Mouse (Mus musculus) heart, adult 11 months (tissue): ENCODE measurements around the gene Zim1.

ENCODE experiments used
- DNase-seq: peaks from one replicate; pipeline ENCODE4 v3.0.0; 2022

The Zim1 gene

DNA sequence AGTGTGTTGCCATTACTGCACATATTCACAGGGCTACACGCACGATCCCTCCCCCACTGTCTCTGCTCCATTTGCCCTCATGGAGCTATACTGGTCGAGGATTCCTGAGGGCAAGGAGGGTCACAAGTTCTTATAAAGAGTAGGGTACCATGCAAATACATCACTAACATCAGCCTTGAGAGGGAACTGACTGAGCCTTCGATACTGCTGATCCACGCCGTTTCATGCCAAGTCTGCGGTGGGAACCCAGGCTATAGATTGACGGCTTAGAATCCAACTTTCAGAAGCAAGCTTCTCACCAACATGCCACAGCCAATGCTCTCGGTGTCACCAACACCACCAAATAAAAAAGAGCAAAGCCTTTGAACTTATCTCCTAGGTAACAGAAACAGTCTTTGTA lies 45.7 kb downstream of the Zim1 start:
- DNase-seq: peak; percentile 59

DNA sequence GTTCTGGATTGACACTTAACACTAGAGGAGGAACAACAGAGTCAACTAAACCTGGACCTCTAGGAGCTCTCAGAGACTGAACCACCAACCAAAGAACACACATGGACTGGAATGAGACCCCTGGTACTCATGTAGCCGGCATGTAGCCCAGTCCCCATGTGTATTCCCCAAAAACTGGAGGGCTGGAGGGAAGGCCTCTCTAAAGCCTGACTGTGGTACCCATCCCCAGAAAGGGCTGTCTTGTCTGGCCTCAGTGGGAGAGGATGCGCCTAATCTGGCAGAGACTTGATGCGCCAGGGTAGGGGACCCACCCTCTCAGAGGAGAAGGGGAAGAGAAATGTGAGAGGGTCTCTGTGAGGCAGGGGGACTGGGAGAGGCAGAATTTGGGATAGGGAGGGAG lies 50.4 kb downstream of the Zim1 start:
- peak; percentile 68 for DNase-seq

DNA sequence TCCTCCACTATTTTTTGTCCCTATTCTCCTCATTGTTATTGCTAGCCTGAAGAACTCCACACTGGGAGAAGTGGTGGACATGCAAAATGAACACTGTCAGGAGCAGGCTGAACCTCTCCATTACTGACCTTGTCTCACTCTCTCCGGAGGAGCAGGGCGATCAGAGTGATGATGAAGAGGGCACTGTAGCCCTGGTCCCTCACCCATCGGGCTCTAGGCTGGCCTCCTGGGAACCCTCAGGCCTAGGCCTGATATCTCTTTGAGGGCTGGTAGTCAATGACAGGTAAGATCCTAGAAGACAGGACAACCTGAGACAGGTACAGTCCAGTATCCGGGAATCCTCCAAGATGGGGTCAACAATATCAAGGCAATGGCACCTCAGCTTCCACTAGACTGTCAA lies 58.2 kb downstream of the Zim1 start:
- DNase-seq: peak; percentile 56

DNA sequence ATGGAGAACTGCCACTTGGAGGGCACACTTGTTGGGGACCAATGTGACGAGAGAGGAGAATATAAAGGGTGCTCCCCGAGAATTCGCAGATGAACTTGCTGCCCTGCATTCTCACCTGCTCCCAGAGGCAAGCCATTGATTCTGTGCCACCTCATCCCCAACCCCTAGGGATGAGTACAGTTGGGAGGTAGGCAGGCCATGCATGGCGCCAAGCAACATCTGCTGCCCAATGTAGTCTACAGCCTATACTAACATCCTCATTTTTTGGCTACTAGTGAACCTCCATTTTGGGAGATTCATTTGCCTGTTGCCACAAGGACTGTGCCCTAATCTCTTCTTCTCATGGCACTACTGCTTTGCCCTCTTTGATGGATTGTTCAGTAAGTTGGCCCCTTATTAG lies 59.5 kb downstream of the Zim1 start:
- peak; percentile 61 for DNase-seq

DNA sequence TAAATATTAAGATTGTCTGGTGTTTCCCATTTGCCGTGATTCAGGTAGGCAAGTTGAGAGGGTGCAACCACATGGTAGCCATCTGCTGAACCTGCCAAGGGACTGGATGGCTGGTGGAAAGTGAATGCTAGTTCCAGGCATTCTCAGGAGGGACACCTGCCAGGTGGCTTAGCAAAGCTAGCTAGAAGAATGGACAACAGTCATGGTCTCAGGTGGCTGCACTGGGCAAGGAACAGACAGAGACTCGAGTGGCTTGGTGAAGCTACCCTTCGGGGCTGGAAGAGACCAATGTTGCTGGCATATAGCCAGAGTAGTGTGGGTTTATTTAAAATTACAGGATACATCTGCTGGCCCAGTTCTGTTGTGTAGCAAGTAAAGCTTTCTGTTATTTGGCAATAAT lies 60.4 kb downstream of the Zim1 start:
- DNase-seq: peak; percentile 83
